Mouse (Mus musculus) retina, embryonic 14.5 days (tissue): ENCODE results near the gene Rab19.
"Not testable (repeated sequence)": the region's sequence is repeated elsewhere in the genome, so short reads cannot be mapped to it uniquely, and the experiment has no call there.

Experiments
- DNase-seq: peaks from one replicate; pipeline ENCODE4 v3.0.0-alpha.2; 2015; ENCODE audit warnings: low spot score

Rab19 gene

DNA sequence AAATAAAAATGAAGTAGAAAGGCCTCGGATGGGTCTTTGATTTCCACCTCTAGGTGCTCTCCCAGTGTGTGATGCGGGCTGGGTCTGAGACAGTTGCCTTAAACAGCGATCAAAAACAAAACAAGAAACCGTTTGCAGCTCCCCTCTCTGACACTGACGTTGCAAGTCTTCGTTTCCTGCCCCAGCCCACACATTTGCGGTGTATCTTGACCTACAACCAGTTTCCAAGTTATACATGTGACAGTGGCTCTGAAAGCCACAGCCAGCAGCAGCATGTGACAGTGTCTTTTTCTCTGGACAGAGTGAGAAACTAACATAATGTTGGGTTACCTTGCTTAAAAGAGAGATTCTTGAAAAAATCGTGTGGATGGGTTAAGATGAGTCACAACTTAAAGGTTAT lies 1.2 kb upstream of the Rab19 start:
- no peak for DNase-seq

DNA sequence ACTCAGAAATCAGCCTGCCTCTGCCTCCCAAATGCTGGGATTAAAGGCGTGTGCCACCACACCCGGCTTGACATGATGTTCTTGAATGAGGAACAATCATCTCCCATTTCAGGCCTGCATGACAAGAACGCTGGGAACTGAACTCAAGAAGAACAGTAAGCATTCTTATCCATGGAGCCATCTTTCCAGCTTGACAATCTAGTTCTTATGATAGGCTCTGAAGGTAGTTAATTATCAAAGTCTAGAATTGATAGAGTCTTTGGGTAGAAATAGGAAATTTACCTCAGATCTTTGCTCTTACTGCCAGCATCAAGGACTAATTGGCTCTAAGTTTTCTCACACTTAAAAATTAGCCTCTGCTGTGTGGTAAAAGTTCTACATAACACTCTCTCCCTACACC lies 699 bp upstream of the Rab19 start:
- DNase-seq, result no peak

DNA sequence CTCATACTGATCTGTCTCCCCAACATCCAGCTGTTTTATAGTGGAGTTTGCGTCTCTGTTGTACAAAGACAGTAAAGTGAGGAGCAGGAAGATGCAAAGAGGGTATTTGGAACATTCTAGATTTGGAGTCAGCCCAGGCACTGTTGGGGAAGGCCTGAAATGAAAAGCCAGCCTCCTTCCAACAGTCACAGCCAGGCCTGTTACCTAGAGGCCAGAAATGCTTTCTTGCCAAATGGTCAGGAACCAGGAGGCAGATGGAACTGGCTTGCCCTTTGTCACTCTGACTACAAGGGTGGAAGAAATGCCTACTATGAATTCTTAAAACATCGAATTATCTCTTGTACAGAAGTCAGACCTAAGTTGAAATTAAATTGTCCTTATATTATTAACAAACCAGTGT lies 9.0 kb downstream of the Rab19 start:
- DNase-seq, result no peak

DNA sequence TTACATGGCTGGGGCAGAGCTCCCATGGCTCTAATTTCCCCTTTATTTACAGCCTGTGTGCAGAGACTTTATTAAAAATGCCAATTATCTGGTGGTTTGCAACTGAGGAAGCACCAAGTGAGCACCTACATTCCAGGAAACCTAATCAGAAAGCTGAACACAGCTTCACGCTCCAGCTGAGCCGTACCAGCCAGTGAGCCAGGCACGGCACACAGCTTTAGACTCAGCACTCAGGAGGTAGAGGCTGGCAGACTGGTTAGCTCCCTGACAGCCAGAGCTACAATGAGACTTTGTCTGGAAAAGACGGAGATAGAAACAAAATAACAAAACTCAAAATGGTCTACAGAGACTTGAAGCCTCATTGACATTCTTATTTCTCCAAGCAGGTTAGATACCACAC lies 14.5 kb downstream of the Rab19 start:
- no peak for DNase-seq

DNA sequence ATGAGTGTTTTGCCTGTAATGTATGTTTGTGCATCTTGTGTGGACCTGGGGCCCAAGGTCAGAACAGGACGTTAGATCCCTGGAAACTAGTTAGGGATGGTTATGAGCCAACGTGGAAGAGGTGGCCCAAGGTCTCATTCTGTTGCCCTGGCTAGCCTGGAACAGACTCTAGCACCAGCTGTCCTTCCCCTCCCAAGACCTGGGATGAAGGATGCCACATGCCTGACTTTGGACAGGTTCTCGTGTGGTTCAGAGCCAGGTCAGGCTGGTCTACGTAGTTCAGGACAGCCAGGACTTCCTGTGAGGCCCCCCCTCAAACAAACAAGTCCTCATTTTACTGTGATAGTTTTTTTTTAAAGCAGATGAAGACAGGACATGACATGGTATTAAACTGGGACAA lies 14.9 kb downstream of the Rab19 start:
- DNase-seq, result no peak

DNA sequence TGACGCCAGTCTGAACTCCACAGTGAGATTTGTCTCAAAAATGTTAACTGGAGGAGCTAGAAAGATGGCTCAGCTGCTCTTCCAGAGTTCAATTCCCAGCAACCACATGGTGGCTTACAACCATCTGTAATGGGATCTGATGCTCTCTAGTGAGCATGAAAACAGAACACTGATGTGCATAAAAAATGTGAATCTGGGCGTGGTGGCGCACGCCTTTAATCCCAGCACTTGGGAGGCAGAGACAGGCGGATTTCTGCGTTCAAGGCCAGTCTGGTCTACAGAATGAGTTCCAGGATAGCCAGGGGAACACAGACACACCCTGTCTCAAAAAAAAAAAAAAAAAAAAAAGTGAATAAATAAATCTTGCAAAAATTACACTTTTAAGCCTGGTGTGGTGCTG lies 16.1 kb downstream of the Rab19 start:
- no peak for DNase-seq

DNA sequence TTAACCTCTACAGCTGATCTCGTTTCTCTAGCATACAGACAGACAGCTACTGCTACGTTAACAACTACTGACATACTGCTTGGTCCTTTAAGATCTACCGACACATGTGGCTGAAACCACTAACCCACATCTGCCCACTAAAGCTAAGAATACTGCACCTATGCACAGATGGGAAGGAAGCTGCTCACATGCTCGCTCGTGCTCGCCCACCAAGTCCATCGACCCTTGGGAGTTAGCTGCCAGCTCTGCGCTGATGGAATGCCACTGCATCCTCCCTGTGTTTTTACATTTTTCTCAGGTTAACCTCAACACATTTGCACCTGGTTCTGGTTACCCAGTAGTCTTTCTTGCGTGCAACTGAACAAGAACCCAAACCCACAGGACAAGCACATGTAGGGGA lies 17.4 kb downstream of the Rab19 start:
- no peak for DNase-seq

DNA sequence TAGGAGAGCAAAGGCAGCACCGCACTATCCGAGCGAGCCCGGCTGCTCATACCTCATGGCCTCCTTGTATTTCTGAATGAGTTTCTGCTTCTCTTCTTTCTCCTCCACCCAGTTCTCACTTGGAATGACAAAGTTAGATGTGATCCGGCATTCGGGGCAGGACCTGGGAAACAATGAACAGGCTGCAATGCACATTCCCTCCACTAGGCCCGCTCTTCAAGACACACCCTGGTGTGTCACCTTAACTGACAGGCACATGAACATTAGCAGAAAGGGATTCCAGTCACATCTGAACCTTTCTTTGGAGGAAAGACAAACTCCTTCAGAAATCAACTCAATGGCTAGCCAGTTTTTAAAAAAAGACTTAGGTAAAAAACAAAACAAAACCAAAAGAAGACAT lies 19.4 kb downstream of the Rab19 start:
- peak; percentile 72 for DNase-seq

DNA sequence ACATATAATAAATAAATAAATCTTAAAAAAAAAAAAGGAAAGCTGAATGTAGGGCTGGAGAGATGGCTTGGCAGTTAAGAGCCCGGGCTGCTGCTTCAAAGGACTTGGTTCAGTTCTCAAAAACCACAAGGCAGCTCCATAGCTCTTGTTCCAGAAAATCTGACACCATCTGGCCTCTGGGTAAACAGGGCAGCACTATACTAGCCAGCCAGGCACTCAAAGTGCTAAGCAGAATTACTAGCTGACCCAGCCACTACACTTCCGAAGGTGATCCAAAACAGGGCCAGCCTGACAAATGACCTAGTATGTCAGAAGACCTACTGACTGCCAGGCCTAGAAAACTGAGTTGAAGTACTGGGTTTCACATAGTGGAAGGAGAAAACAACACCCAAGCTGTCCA lies 22.2 kb downstream of the Rab19 start:
- DNase-seq, result no peak

DNA sequence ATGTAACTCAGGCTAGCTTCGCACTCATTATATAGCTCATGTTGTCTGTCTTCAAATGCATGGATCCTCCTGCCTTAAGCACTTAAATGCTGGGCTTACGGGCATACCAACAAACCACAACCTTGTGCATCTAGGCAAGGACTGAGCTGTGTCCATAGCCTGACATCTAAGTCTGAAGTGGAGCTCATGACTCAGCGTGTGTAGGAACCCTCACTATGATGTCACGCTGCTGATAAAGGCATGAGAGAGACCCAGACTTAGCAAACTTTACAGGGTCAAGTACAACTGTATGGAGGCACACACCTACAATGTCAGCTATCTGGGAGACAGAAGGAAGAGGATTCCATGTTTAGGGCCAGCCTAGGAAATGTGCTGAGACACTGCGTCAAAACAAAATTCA lies 25.5 kb downstream of the Rab19 start:
- no peak for DNase-seq

DNA sequence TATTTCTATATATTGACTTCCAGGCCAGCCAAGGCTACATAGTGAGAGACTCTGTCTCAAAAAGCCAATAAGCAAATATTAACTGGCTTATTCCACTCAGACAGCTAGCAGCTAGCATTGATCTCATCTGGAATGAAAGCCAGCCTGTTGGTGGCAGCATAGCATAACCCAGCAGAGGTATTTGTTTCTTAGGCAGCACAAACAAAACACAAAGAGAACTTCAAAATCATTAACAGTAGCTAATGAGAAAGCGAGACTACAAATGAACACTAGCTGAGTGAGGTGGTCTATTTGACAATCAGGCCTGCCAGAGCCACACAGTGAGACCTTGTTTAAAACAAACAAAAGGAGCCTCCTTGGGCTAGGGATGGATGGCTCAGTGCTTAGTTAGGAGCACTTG lies 33.1 kb downstream of the Rab19 start:
- DNase-seq, result no peak

DNA sequence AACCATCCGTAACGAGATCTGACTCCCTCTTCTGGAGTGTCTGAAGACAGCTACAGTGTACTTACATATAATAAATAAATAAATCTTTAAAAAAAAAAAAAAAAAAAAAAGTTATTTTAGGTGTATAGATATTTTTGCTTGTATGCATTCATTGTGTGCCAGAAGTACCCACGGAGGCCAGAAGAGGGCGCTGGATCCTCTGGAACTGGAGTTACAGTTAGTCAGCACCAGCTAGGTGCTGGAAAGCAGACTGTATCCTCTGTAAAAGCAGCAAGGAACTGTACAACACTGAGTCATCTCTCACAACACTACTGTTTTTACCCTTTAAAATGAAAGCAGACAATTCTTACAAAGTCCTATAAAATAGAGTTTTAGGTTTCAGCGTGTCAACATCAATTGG lies 34.8 kb downstream of the Rab19 start:
- peak; percentile 68 for DNase-seq

DNA sequence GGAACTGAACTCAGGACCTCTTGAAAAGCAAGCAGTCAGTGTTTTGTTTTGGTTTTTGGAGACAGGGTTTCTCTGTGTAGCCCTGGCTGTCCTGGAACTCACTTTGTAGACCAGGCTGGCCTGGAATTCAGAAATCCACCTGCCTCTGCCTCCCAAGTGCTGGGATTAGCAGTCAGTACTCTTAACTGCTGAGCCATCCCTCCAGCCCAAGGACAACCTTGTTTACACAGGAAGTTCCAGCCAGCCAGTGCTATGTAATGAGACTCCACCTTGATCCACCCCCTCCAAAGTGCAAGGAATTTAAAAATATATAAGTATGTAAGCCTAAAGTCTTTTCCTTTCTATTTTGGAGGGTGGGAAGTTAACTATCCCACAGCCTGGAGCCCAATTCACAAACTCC lies 35.7 kb downstream of the Rab19 start:
- not testable (repeated sequence) for DNase-seq

DNA sequence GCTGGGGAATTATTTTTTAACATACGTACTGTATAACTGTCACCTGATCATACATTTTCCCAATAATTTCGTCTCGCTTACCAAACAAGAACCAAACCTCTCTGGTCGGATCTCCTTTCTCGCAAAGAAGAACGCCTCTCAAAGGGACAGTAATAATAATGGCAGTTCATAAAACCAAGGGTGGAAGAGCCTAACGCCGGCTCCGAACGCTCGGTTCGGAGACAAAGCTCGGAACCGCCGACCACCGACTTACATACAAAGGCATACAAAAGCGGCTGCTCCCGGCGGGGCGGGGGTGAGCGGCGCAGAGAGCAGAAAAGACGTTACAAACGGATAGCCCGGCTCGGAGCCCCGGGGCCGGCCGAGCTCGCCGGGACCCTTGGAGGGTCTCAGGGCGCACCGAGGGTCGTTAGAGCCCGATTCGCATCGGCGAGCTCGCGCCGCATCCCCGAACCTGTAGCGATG lies 38.4 kb downstream of the Rab19 start:
- peak; percentile 55 for DNase-seq

DNA sequence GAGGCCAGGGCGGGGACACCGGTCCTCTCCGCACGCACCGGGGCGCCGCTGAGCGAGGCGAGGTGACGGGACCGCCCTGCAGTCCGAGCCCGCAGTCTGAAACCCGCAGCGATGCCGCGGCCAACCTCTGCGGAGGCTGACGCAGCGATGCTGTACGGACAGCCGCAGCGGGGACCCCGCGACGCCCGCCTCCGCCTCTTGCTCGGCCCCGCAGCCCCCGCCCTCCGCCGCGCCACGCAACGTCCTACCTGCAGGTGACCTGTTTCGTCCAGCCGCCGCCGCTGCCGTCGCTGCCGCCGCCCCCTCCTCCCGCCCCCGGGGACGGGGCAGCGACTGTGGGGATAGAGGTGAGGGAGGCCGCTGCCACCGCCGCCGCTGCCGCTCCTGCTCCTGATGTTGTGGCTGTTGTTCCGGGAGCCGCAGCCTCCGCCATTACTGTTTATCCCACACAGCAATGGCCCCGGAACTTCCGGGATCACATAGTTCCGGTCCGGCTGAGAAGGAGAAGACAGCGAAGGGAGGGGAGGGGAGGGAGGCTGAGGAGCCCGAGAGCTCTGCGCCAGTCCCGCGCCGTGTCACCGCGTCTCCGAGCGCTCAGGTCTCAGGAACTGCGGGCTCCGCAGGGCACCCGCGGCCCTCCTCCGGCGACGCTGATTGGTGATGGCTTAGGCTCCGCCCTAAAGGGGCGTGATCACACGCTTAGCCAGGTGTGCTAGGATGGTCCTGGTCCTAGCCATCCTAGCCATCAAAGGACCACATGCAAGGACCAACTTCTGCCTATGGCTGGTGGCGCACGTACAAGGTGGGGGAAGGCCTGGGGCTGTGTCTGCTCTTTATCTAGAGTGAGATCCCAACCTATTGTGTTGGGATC lies 39.1 kb downstream of the Rab19 start, which contains the start of gene Mkrn1:
TSS of gene Mkrn1 (minus strand) at position 612 of the 871 bp plus-strand sequence.
- peak; percentile 84 for DNase-seq

DNA sequence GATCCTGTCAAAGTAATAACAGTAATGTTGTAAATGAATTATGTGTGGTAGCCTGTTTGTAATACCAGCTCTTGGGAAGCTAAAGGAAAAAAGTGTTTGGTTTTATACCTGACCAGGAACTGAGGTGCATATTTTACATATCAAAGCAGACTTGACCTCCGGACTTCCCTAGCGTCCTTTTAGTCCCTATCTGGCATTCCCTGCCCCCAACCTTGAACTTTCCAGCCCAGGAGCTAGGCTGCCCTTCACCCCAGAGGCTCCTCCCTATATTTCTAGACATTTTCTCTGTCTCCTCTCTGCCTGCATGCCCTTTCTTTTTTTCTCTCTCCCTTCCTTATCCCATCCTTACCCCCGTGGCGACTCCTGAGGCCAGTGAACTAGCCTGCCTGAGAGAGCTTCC lies 39.9 kb downstream of the Rab19 start:
- no peak for DNase-seq

DNA sequence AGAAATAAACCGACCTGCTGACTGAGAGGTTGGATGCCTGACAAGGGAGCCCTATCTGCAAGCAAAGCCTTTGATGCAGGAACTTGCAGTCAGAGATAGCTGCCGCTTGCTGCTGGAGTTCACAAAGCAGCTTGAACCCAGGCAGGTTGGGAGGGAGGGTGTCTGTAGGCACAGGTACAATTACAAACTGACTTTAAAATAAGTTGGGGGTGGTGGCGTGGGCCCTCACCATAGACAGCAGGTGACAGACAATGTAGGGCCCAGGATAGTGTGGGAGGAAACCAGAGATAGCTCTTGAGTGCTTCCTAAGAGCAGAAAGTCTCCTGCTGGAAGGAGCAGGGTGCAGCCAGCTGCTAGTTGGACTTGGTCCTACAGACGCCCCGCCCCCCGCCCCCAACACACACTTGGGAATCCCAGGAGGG lies 42.2 kb downstream of the Rab19 start:
- DNase-seq, result no peak

DNA sequence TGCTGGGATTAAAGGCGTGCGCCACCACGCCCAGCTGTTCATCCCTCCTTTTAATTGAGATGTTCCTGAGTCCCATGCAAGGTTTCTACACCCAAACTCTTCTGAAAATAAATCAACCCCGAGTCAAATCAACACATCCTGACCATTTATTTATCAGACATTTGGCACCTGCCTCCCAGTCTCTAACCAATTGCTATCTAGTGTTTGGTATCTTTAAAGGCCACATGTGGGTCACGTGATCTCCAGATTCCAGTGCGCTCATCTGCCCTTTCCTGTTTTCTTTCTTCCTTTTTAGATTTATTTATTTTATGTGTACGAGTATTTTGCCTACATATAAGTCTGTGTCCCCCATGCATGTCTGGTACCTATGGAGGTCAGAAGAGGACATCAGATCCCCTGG lies 42.7 kb downstream of the Rab19 start:
- no peak for DNase-seq

DNA sequence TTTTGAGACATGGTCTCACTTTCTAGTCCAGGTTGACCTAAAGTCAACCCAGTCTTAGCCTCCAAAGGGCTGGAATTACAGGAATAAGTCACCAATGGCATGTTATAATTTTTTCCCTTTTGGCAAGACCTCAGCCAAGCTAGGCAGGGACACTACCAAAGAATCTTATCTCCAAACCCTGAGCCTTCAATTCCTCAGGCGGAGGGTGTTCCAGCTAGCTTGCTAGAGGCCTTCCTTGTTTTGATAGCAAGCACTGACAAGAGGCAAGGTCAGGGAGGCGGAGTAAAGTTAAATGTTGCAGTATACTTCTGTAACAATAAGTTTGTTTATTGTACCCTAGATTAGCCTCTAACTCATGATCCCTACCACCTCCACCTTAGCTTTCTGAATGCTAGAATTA lies 44.2 kb downstream of the Rab19 start:
- DNase-seq, result no peak

DNA sequence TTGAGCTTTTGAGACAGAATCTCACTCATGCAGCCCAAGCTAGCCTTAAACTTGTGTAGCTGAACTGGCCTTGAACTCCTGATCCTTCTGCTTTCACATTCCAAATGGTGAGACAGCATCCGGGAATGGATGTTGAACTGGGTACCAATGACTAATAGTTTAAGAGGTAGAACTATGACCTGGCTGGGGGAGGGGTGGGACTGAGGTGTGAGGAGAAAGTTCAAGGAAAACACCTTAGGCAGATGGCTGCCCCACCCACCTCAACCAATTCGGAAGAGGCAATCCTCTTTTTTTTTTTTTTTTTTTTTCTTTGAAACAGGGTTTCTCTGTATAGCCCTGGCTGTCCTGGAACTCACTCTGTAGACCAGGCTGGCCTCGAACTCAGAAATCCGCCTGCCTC lies 45.8 kb downstream of the Rab19 start:
- no peak for DNase-seq

DNA sequence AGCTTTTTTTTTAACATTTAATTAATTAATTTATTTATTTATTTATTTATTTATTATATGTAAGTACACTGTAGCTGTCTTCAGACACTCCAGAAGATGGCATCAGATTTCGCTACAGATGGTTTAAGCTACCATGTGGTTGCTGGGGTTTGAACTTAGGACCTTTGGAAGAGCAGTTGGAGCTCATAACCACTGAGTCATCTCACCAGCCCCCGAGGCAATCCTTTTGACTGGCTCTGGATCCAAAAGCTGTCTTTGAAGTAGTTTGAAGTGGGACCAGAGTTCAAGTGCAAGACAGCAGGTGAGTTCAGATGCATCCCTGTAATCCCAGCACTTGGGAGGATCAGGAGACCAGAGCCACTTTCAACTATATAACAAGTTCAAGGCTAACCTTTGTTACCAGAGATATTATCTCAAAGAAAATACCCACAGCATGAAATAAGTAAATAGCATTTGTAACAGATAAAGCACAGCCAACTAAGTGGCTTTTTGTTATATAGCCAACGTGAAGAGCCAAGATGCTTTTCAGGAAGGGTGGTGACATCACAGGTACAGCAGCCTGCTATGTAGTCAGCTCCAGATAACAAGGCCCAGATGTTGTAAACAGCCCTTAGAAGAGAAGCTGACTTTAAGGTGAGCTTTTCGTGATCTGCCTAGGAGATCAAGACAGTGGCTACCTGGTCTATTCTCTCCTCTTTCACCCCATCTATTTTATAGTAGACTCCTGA lies 46.5 kb downstream of the Rab19 start:
- DNase-seq, result no peak

DNA sequence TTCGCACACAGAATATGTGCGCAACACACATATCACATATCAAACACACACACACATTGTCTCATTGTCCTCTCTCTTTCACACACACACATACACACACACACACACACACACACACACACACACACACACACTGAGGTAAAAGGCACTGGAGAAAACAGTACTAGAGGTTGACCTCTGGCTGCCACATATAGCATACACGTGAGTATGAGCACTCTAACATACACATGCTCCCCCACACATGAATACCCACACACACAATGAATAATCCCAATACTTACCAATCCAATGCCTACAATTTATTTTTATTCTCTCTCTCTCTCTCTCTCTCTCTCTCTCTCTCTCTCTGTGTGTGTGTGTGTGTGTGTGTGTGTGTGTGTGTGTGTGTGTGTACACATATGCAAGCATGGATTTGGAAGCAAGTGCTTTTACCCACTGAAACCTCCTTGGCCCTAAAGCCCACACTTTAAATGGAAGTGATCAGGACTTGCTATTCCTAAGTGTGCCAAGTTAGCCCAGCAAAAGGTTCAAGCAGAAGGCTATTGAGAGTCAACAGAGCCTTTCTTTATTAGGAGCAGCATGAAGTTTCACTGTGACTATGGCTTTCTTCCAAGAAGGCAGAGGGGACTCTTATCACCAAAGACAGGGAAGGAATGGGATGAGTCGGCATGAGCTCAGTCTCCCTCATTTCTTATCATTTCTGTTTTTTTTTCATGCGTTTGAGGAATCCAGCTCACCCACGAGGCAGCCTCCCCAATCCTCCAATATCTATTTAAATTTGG lies 48.2 kb downstream of the Rab19 start:
- no peak for DNase-seq

DNA sequence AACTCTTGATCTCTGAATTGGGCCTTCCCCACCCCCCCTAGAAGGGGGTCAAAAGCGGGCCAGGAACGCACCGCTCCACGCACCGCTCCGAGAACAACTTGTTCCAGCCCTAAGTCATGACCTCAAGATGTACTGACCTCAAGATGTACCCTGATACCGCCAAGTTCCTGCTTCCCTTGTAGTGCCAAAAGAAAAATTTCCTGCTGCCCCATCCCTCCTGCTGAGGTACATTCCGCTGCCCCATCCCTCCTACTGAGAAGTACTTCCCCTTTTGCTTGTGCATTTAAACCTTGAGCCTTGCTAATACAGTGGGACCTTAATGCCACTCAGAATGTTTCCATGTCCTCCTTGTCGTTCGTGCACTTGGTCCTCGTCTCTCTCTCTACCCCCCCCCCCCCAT lies 49.7 kb downstream of the Rab19 start:
- DNase-seq, result no peak
